26 mouse cellular contexts compared by ENCODE assay signal in genomic region chr14:121122852-121123251, GRCm38 (mm10).
DNase-seq lines count a peak whose midpoint lies in the region; ATAC-seq and TF ChIP-seq lines count a peak whose summit lies in the region.
"Had no signal": no experiment of that assay in that cellular context is flagged by ENCODE, and none has a peak within 500 bp of the region (broad histone marks: within the 10 kb centered on the region; RNA-seq: fewer than 3 reads in every experiment).

No protein-coding gene starts in this region.

- H3K4me2 ChIP-seq in kidney, embryonic 15.5 days = no peak overlapping the region
- no peak overlapping the region for H3K4me2 ChIP-seq in kidney, embryonic 16.5 days (replicated peaks; ENCODE audit: low read depth, low read length)
- no peak overlapping the region for H3K4me2 ChIP-seq in midbrain, embryonic 13.5 days (replicated peaks)
- no peak overlapping the region for H3K4me2 ChIP-seq in midbrain, embryonic 14.5 days (ENCODE audit: low read length)
- H3K4me2 ChIP-seq in intestine, postnatal 0 days (replicated peaks; ENCODE audit: low read depth) = no peak overlapping the region
- H3K4me2 ChIP-seq in stomach, postnatal 0 days (replicated peaks; ENCODE audit: low read depth) = no peak overlapping the region
- H3K4me2 ChIP-seq: heart, embryonic 12.5 days; liver, embryonic 15.5 days; neural tube, embryonic 13.5 days had no signal

- no peaks in the 10 kb centered on the region for H3K27me3 ChIP-seq in kidney, embryonic 15.5 days
- no peaks in the 10 kb centered on the region for H3K27me3 ChIP-seq in kidney, embryonic 16.5 days (ENCODE audit: insufficient read depth, low read length)
- no peaks in the 10 kb centered on the region for H3K27me3 ChIP-seq in midbrain, embryonic 13.5 days
- no peaks in the 10 kb centered on the region for H3K27me3 ChIP-seq in midbrain, embryonic 14.5 days (ENCODE audit: control insufficient read depth, insufficient read depth, low read length)
- no peaks in the 10 kb centered on the region for H3K27me3 ChIP-seq in intestine, postnatal 0 days (replicated peaks; ENCODE audit: control insufficient read depth, insufficient read depth, low read length)
- no peaks in the 10 kb centered on the region for H3K27me3 ChIP-seq in stomach, postnatal 0 days (ENCODE audit: control insufficient read depth, insufficient read depth, low read length)
- H3K27me3 ChIP-seq: heart, embryonic 12.5 days; liver, embryonic 15.5 days; neural tube, embryonic 13.5 days had no signal

- H3K4me1 ChIP-seq in kidney, embryonic 15.5 days = peaks cover 85% of the 10 kb centered on the region
- H3K4me1 ChIP-seq in kidney, embryonic 16.5 days (ENCODE audit: insufficient read depth, low read length) = peaks cover 70% of the 10 kb centered on the region
- peaks cover 5% of the 10 kb centered on the region; the same call in 1 of the 2 replicates for H3K4me1 ChIP-seq in midbrain, embryonic 13.5 days (replicated peaks)
- H3K4me1 ChIP-seq in midbrain, embryonic 14.5 days (ENCODE audit: control insufficient read depth, insufficient read depth, low read length) = no peaks in the 10 kb centered on the region
- no peaks in the 10 kb centered on the region for H3K4me1 ChIP-seq in intestine, postnatal 0 days (replicated peaks; ENCODE audit: control insufficient read depth, insufficient read depth, low read length)
- H3K4me1 ChIP-seq in stomach, postnatal 0 days (replicated peaks; ENCODE audit: control insufficient read depth, insufficient read depth) = 0 out of 2 replicates have a peak, but pooled peaks cover 2% of the 10 kb centered on the region

- TF ChIP-seq EP300 in stomach, postnatal 0 days (optimal IDR thresholded peaks at IDR 0.05) = no peak

- intact Hi-C loops in heart, postnatal 14 days (cut with DNase I) = no loop called here

- DNase-seq in midbrain, embryonic 14.5 days = no peak
- no peak for DNase-seq in stomach, postnatal 0 days (ENCODE audit: low spot score)
- no peak for DNase-seq in heart, postnatal 14 days
- DNase-seq: adrenal gland, adult 2 months; B cell, adult 2 months; cerebellum, adult 2 months; gastrocnemius, postnatal 14 days; heart, adult 18-20 months; kidney, adult 2 months; kidney, postnatal 14 days; liver; right cerebral cortex, postnatal 4 days; thymus, postnatal 14 days had no signal

- no peak overlapping the region for H3K4me3 ChIP-seq in kidney, embryonic 15.5 days (replicated peaks)
- no peak overlapping the region for H3K4me3 ChIP-seq in kidney, embryonic 16.5 days (ENCODE audit: low read length)
- no peak overlapping the region for H3K4me3 ChIP-seq in midbrain, embryonic 13.5 days (replicated peaks)
- no peak overlapping the region for H3K4me3 ChIP-seq in midbrain, embryonic 14.5 days (replicated peaks; ENCODE audit: low read depth, low read length)
- no peak overlapping the region for H3K4me3 ChIP-seq in intestine, postnatal 0 days (ENCODE audit: low read depth, low read length)
- no peak overlapping the region for H3K4me3 ChIP-seq in stomach, postnatal 0 days (ENCODE audit: low read depth, low read length)
- H3K4me3 ChIP-seq: heart, embryonic 12.5 days; layer of hippocampus, adult 2 months; left cerebral cortex, adult 2 months; liver, embryonic 15.5 days; neural tube, embryonic 13.5 days had no signal

- H3K9ac ChIP-seq in kidney, embryonic 15.5 days = no peak overlapping the region
- no peak overlapping the region for H3K9ac ChIP-seq in kidney, embryonic 16.5 days (replicated peaks; ENCODE audit: low read length)
- no peak overlapping the region for H3K9ac ChIP-seq in midbrain, embryonic 13.5 days (replicated peaks)
- no peak overlapping the region for H3K9ac ChIP-seq in midbrain, embryonic 14.5 days (replicated peaks; ENCODE audit: low read length)
- H3K9ac ChIP-seq in intestine, postnatal 0 days (ENCODE audit: low read depth, low read length) = no peak overlapping the region
- H3K9ac ChIP-seq in stomach, postnatal 0 days (ENCODE audit: low read length) = no peak overlapping the region
- H3K9ac ChIP-seq: heart, embryonic 12.5 days; liver, embryonic 15.5 days; neural tube, embryonic 13.5 days had no signal

- WGBS in kidney, embryonic 15.5 days = 23% methylated on average over 2 of the region's 2 CpGs
- 20% methylated on average over 2 of the region's 2 CpGs for WGBS in kidney, embryonic 16.5 days
- 28% methylated on average over 2 of the region's 2 CpGs for WGBS in midbrain, embryonic 13.5 days
- WGBS in midbrain, embryonic 14.5 days = 43% methylated on average over 2 of the region's 2 CpGs
- WGBS in intestine, postnatal 0 days = 13% methylated on average over 2 of the region's 2 CpGs
- WGBS in stomach, postnatal 0 days = 40% methylated on average over 2 of the region's 2 CpGs

- H3K27ac ChIP-seq in kidney, embryonic 15.5 days = peak overlapping the region; percentile 3; the same call in 1 of the 2 replicates
- no peak overlapping the region; the same call in 1 of the 2 replicates for H3K27ac ChIP-seq in kidney, embryonic 16.5 days (ENCODE audit: low read length)
- H3K27ac ChIP-seq in midbrain, embryonic 13.5 days = no peak overlapping the region
- no peak overlapping the region for H3K27ac ChIP-seq in midbrain, embryonic 14.5 days (replicated peaks; ENCODE audit: low read depth, low read length)
- no peak overlapping the region for H3K27ac ChIP-seq in intestine, postnatal 0 days (ENCODE audit: low read depth, low read length)
- no peak overlapping the region for H3K27ac ChIP-seq in stomach, postnatal 0 days (replicated peaks)
- H3K27ac ChIP-seq: left cerebral cortex, adult 2 months; liver, embryonic 15.5 days; macrophage; neural tube, embryonic 13.5 days had no signal

- ATAC-seq in kidney, embryonic 15.5 days (replicated peaks; ENCODE audit: low FRiP score) = no peak
- no peak for ATAC-seq in kidney, embryonic 16.5 days (ENCODE audit: low FRiP score, low TSS enrichment)
- 0 out of 2 replicates have a peak, but pooled peaks have one; percentile 34 for ATAC-seq in midbrain, embryonic 13.5 days
- no peak for ATAC-seq in midbrain, embryonic 14.5 days (ENCODE audit: low FRiP score, low TSS enrichment)
- peak; percentile 37; the same call in 1 of the 2 replicates for ATAC-seq in intestine, postnatal 0 days
- peak; percentile 22; the same call in 1 of the 2 replicates for ATAC-seq in stomach, postnatal 0 days (ENCODE audit: low FRiP score, low TSS enrichment)
- no peak for ATAC-seq in megakaryocyte-erythroid progenitor cell, adult 5-6 weeks (replicated peaks; ENCODE audit: low FRiP score, low TSS enrichment, poor library complexity, severe bottlenecking)
- ATAC-seq: activated CD4-positive, CD25-positive, alpha-beta regulatory T cell, adult 4 months; lung, postnatal 0 days had no signal

- TF ChIP-seq CTCF in intestine, postnatal 0 days (IDR thresholded peaks at IDR 0.05; ENCODE audit: low read depth) = no peak
- TF ChIP-seq CTCF in stomach, postnatal 0 days (IDR thresholded peaks at IDR 0.05; ENCODE audit: low read depth) = no peak

- no peaks in the 10 kb centered on the region for H3K9me3 ChIP-seq in kidney, embryonic 15.5 days (replicated peaks)
- no peaks in the 10 kb centered on the region for H3K9me3 ChIP-seq in kidney, embryonic 16.5 days (ENCODE audit: low read length)
- no peaks in the 10 kb centered on the region for H3K9me3 ChIP-seq in midbrain, embryonic 13.5 days
- H3K9me3 ChIP-seq in midbrain, embryonic 14.5 days (ENCODE audit: control insufficient read depth, low read length) = no peaks in the 10 kb centered on the region
- no peaks in the 10 kb centered on the region for H3K9me3 ChIP-seq in intestine, postnatal 0 days (ENCODE audit: control insufficient read depth)
- no peaks in the 10 kb centered on the region for H3K9me3 ChIP-seq in stomach, postnatal 0 days (ENCODE audit: control insufficient read depth, low read length)
- H3K9me3 ChIP-seq: heart, embryonic 12.5 days; liver, embryonic 15.5 days; neural tube, embryonic 13.5 days had no signal

- peaks cover 19% of the 10 kb centered on the region; the same call in 1 of the 2 replicates for H3K36me3 ChIP-seq in kidney, embryonic 15.5 days
- H3K36me3 ChIP-seq in kidney, embryonic 16.5 days (ENCODE audit: insufficient read depth, low read length) = peaks cover 4% of the 10 kb centered on the region; the same call in 1 of the 2 replicates
- H3K36me3 ChIP-seq in midbrain, embryonic 13.5 days = no peaks in the 10 kb centered on the region
- H3K36me3 ChIP-seq in midbrain, embryonic 14.5 days (ENCODE audit: control insufficient read depth, insufficient read depth, low read length) = 0 out of 2 replicates have a peak, but pooled peaks cover 3% of the 10 kb centered on the region
- H3K36me3 ChIP-seq in intestine, postnatal 0 days (ENCODE audit: control insufficient read depth, insufficient read depth) = no peaks in the 10 kb centered on the region
- H3K36me3 ChIP-seq in stomach, postnatal 0 days (ENCODE audit: control insufficient read depth, insufficient read depth, low read length) = no peaks in the 10 kb centered on the region
- H3K36me3 ChIP-seq: liver, embryonic 15.5 days; neural tube, embryonic 13.5 days had no signal

Comparison
In these comparisons a context has a peak if more than half of its experiments do, and no peak if none do; other contexts are left out.
1. ATAC-seq: peak in midbrain, embryonic 13.5 days (single experiment), intestine, postnatal 0 days (single experiment) and stomach, postnatal 0 days (single experiment); none in kidney, embryonic 15.5 days (single experiment), kidney, embryonic 16.5 days (single experiment), midbrain, embryonic 14.5 days (single experiment) and megakaryocyte-erythroid progenitor cell, adult 5-6 weeks (single experiment).